In the genomic region with DNA sequence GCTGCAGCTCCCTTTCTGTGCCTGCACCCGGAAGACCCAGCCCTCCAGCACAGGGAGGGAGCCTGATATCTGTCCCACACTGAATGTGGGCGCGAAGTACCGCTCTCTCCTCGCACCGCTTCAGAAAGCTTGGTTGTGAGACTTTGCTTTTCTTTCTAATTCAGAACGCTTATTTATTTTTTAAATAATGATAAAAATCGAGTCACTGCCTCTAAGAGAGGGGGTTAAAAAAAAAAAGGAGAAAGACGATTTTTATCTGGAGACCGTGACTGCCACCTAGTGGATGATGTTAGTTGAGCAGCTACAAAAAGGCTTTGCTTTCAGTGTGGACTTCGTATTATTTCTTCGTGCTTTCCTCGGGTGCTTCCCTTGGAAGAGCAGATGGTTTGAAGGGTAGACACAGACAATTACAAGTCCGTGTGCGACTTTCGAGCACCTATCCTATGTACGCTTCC, we compare ENCODE assay signal across 8 mouse cellular contexts. TPM values are rescaled to one million over a fixed set of nuclear protein-coding genes. Genes with fewer than 3 reads are reported as not detected.
DNase-seq lines count a peak whose midpoint lies in the region; ATAC-seq and TF ChIP-seq lines count a peak whose summit lies in the region.

No protein-coding gene starts in this region.

- peak overlapping the region; percentile 58 for H3K9ac ChIP-seq in forebrain, embryonic 16.5 days (replicated peaks; ENCODE audit: low read depth, low read length)
- H3K9ac ChIP-seq in hindbrain, postnatal 0 days (replicated peaks; ENCODE audit: low read length) = no peak overlapping the region

- H3K4me1 ChIP-seq in cerebellum, adult 2 months (ENCODE audit: control insufficient read depth, insufficient read depth, low read length) = peaks cover 2% of the 10 kb centered on the region; the same call in 1 of the 2 replicates
- peaks cover 14% of the 10 kb centered on the region for H3K4me1 ChIP-seq in forebrain, embryonic 16.5 days (replicated peaks; ENCODE audit: control insufficient read depth, insufficient read depth, low read length)
- no peaks in the 10 kb centered on the region for H3K4me1 ChIP-seq in hindbrain, postnatal 0 days (ENCODE audit: insufficient read depth, low read length)

- TF ChIP-seq CTCF in cerebellum, adult 2 months (IDR thresholded peaks at IDR 0.05; ENCODE audit: borderline replicate concordance, insufficient read depth, low read depth, low read length) = peak; percentile 54; the same call in 1 of the 2 replicates
- TF ChIP-seq CTCF in hindbrain, postnatal 0 days (IDR thresholded peaks at IDR 0.05; ENCODE audit: low read depth) = peak; percentile 87

- no peaks in the 10 kb centered on the region for H3K9me3 ChIP-seq in forebrain, embryonic 16.5 days (ENCODE audit: control insufficient read depth, low read length)
- H3K9me3 ChIP-seq in hindbrain, postnatal 0 days (ENCODE audit: low read length) = no peaks in the 10 kb centered on the region

- no peaks in the 10 kb centered on the region for H3K27me3 ChIP-seq in cerebellum, adult 2 months (ENCODE audit: control insufficient read depth, insufficient read depth, low read length)
- H3K27me3 ChIP-seq in forebrain, embryonic 16.5 days (replicated peaks; ENCODE audit: control insufficient read depth, insufficient read depth, low read length) = no peaks in the 10 kb centered on the region
- no peaks in the 10 kb centered on the region for H3K27me3 ChIP-seq in hindbrain, postnatal 0 days (ENCODE audit: insufficient read depth, low read length)

- no peak for DNase-seq in cerebellum, adult 11-12 months
- DNase-seq in cerebellum, adult 2 months = peak; percentile 72 to 75
- DNase-seq in hindbrain, postnatal 0 days (ENCODE audit: low spot score) = peak; percentile 94
- peak; percentile 79 to 84 for DNase-seq in left cerebral cortex, adult 18-20 months (ENCODE audit: low spot score in 2 of 2)
- DNase-seq in right cerebral cortex, postnatal 25 days = peak; percentile 69

- peak overlapping the region; percentile 52 for H3K4me2 ChIP-seq in forebrain, embryonic 16.5 days (ENCODE audit: low read length)
- H3K4me2 ChIP-seq in hindbrain, postnatal 0 days (ENCODE audit: low read depth, low read length) = peak overlapping the region; percentile 63

- no peaks in the 10 kb centered on the region for H3K79me2 ChIP-seq in macrophage (ENCODE audit: inconsistent target)

- ATAC-seq in cerebellum, adult (ENCODE audit: insufficient number of reproducible peaks, low FRiP score, low TSS enrichment) = peak; percentile 71
- ATAC-seq in forebrain, embryonic 16.5 days = peak; percentile 89
- ATAC-seq in hindbrain, postnatal 0 days = peak; percentile 78

- under 1% methylated on average over 17 of the region's 17 CpGs for WGBS in cerebellum, adult 2 months
- 3% methylated on average over 17 of the region's 17 CpGs for WGBS in forebrain, embryonic 16.5 days
- WGBS in hindbrain, postnatal 0 days = 1% methylated on average over 17 of the region's 17 CpGs
- WGBS in macrophage (ENCODE audit: missing documents) = 2% methylated on average over 17 of the region's 17 CpGs

- TF ChIP-seq POLR2A in cerebellum, adult 2 months (IDR thresholded peaks at IDR 0.05; ENCODE audit: borderline replicate concordance, insufficient read depth, low read length) = no peak

- peak overlapping the region; percentile 91 for H3K4me3 ChIP-seq in cerebellum, adult 2 months (replicated peaks; ENCODE audit: insufficient read depth, low read depth, low read length)
- H3K4me3 ChIP-seq in forebrain, embryonic 16.5 days (replicated peaks; ENCODE audit: low read length) = peak overlapping the region; percentile 54
- H3K4me3 ChIP-seq in hindbrain, postnatal 0 days (ENCODE audit: low read length) = peak overlapping the region; percentile 37
- peak overlapping the region; percentile 38 for H3K4me3 ChIP-seq in macrophage (ENCODE audit: inconsistent target)

- no peak overlapping the region for H3K27ac ChIP-seq in cerebellum, adult 2 months (ENCODE audit: insufficient read depth, low read length)
- peak overlapping the region; percentile 46 for H3K27ac ChIP-seq in forebrain, embryonic 16.5 days (ENCODE audit: low read length)
- peak overlapping the region; percentile 56; the same call in 1 of the 2 replicates for H3K27ac ChIP-seq in hindbrain, postnatal 0 days
- H3K27ac ChIP-seq in macrophage = peak overlapping the region; percentile 31; the same call in 1 of the 2 replicates

- no peaks in the 10 kb centered on the region for H3K36me3 ChIP-seq in forebrain, embryonic 16.5 days (ENCODE audit: control insufficient read depth, insufficient read depth)
- H3K36me3 ChIP-seq in hindbrain, postnatal 0 days (ENCODE audit: insufficient read depth, low read length) = no peaks in the 10 kb centered on the region
- H3K36me3 ChIP-seq in macrophage (ENCODE audit: inconsistent target) = no peaks in the 10 kb centered on the region

RNA-seq across cellular contexts. Expression of gene 4930524B15Rik, which starts 16.0 kb away (rescaled TPM):
- 0.16 and 0.19 TPM in 2 replicates for polyA plus RNA-seq in cerebellum, adult 2 months (2012; rRNA removed)
- polyA plus RNA-seq in forebrain, embryonic 16.5 days (2015; fragmentation: Nextera tagmentation; extraction: Ambion mirVana) = 0.14 and 0.20 TPM in 2 replicates
- 0.42 and 1.4 TPM in 2 replicates for total RNA-seq in hindbrain, postnatal 0 days (2014; rRNA removed)
- polyA plus RNA-seq in hindbrain, postnatal 0 days (2015; fragmentation: Nextera tagmentation; extraction: Ambion mirVana) = 0.34 and 0.50 TPM in 2 replicates
- total RNA-seq in left cerebral cortex, adult 18-20 months (2021) = under 1 TPM; 0.19 to 0.21 TPM
- total RNA-seq in macrophage (2018; cell fraction: chromatin; rRNA removed) = not detected
- not detected for total RNA-seq in macrophage (2018; cell fraction: cytosol; rRNA removed)
- total RNA-seq in macrophage (2018; cell fraction: nucleus; rRNA removed) = 1 to 10 TPM in 1 of 26 experiments, not detected in 25; 2.0 TPM
- polyA plus RNA-seq in macrophage (2018) = not detected in 3 replicates

RNA-seq across cellular contexts. Expression of gene Nsg2, which starts 50.9 kb away (rescaled TPM):
- 140 and 169 TPM in 2 replicates for polyA plus RNA-seq in cerebellum, adult 2 months (2012; rRNA removed)
- polyA plus RNA-seq in forebrain, embryonic 16.5 days (2015; fragmentation: Nextera tagmentation; extraction: Ambion mirVana) = 770 and 805 TPM in 2 replicates
- total RNA-seq in hindbrain, postnatal 0 days (2014; rRNA removed) = 646 and 650 TPM in 2 replicates
- polyA plus RNA-seq in hindbrain, postnatal 0 days (2015; fragmentation: Nextera tagmentation; extraction: Ambion mirVana) = 407 and 433 TPM in 2 replicates
- 100 to 1,000 TPM; 645 to 708 TPM for total RNA-seq in left cerebral cortex, adult 18-20 months (2021)
- not detected for total RNA-seq in macrophage (2018; cell fraction: chromatin; rRNA removed)
- not detected for total RNA-seq in macrophage (2018; cell fraction: cytosol; rRNA removed)
- total RNA-seq in macrophage (2018; cell fraction: nucleus; rRNA removed) = not detected
- not detected in 3 replicates for polyA plus RNA-seq in macrophage (2018)

Comparison
In these comparisons a context has a peak if more than half of its experiments do, and no peak if none do; other contexts are left out.
1. H3K4me3 ChIP-seq: peak in every context shown above with its lines; median percentile 91 in cerebellum, adult 2 months; 54 in forebrain, embryonic 16.5 days; 38 in macrophage; 37 in hindbrain, postnatal 0 days.
2. RNA of gene Nsg2, which starts 50.9 kb away (polyA plus RNA-seq): 770 to 805 TPM in forebrain, embryonic 16.5 days, 407 to 433 TPM in hindbrain, postnatal 0 days and 140 to 169 TPM in cerebellum, adult 2 months; not detected in macrophage; every median in the first group is over 100 times any median in the second.
3. Peak in every context shown above with its lines, with median percentiles within 50 percentile points of each other: ATAC-seq.